Mouse (Mus musculus) monocyte, adult 2 months (primary cell): ENCODE data around the gene H2-K1.
"Not testable (repeated sequence)": the region's sequence is repeated elsewhere in the genome, so short reads cannot be mapped to it uniquely, and the experiment has no call there.

ENCODE experiments used
- DNase-seq, 2 experiments: peaks; one replicate each; pipeline ENCODE4 v3.0.0; 2022; ENCODE audit warnings: low spot score in 2 of 2, low read depth in 1 of 2

Gene H2-K1

DNA sequence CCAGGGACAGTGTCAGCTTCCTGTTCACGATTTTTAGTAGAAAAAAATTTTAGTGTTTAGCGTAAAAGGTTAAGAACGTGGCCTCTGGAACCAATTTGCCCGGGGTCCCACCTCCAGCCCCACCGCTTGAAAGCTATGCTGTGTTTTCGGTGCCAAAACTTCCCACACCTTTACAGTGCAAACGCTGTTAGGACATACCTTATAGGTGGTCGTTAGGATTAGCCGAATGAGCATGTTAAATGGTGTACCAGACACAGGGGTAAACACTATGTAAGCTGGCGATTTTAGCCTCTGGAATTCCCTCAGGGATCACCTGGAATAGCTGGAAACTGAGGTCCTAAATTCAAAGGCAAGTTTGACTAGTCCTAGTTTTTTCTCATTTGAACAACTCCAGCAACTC, 43.8 kb downstream of the H2-K1 start:
- DNase-seq: no peak

DNA sequence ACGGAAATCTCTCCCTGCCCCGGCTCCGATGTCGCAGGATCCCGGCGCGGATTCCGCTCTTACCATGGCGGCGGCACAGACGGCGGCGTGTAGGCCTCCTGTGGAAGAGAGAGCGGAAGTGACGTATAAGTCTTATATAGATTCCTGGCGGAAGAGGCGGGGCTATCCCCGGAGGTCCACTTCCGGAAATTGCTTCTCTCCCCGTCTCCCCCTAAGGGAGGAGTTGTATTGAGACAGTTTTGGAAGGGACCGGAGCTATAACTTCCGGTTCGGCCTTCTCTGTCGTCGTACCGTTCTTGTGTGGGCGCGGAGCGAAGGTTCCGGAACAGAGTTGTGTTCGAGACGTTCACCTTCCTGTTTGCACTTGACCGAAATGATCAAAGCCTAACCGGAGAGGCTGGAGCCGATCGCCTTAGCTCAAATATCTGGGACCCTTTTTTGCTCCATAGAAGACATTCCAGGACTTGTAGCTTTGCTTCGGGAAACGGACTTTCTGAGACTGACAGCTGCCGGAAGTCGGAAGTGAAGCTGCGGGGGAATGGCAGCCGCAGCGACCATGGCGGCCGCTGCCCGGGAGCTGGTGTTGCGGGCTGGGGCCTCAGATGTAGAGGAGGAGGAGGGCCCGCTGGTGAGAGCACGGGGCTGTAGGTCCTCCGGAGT, 44.5 kb downstream of the H2-K1 start, which contains the start of the genes Vps52 and Rps18:
Gene Vps52 (plus strand): TSS at position 258 of the 660 bp plus-strand sequence.
Gene Rps18 (minus strand): TSS at position 447 of the 660 bp plus-strand sequence.
- peak; percentile 93 to 95 for DNase-seq

GRCm38 (mm10) chr17:33954646-33955554, 45.2 kb downstream of the H2-K1 start:
- DNase-seq: no peak

DNA sequence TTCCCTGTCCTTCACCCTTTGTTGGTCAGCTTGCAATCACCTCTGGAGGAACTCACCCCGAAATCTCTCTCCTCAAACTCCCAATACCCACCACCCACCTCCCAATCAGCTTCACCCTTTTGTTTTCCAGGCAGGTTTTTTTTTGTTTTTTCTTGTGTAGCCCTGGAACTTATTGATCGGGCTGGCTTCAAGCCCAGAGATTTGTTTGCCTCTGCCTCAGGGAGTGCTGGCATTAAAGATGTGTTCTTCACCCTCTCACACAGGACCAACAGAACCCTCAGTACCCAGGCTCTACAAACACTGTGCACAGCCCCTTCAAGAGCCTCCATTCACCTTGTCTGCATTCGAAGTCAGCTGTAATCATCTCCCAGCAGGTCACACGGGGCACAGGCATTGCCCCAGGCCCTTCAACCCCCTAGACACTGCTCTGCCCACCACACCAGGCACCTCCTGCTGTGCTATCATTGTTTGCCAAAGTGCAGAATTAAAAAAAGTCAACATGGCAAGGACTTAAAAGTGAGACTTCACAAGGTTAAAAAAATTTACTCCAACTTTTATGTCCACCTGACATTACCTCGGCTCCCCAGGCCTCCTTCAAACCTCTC, 46.1 kb downstream of the H2-K1 start:
- no peak for DNase-seq

GRCm38 (mm10) chr17:33953310-33953709, 46.8 kb downstream of the H2-K1 start:
- DNase-seq: no peak

GRCm38 (mm10) chr17:33952879-33953278, 47.3 kb downstream of the H2-K1 start:
- no peak for DNase-seq

- DNase-seq: not testable (repeated sequence)
Measured at GRCm38 (mm10) chr17:33952015-33952414, 48.1 kb downstream of the H2-K1 start.

DNA sequence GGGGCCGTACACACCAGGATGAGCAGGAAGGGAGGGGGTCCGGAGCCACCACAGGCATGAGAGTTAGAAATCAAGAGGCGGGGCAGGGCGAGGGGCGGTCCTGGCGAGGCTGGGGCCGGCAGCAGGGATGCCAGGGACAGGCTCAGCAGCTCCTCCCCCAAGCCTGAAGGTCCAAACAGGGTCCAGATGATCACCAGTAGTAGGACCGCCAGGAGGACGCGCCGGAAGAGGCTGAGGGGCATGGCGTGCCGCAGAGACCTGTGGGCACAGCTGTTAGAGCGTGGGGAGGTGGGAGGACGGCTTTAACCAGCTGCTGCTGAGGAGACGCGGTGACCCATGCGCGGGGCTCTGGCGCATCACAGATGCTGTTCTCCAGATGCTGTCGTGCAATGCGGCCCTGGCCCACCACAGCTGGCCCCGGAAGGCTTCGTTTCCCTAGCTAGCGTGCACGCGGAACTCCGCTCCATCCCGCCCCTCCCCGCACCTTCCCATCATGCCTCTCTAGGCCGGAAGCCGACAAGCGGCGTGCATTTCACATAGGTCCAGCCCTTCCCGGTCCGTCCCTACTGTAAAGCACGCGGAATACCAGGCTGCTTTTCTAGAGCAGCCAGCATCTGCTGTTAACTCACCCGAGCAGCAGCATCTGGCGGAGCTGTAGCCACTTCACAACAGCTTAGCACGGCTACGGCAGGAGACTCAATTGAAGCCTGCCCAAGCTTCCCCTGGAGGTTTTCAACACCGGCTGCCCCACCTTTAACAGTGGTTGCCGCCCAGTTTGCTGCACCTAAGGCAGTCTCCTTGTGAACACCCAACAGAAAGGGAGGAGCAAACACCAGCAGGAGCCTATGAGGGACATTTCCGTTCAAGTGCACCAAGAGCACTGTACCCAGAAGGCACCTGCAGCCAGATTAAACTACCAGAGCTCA, 48.9 kb downstream of the H2-K1 start, which contains the start of gene B3galt4:
Gene B3galt4 (minus strand): TSS at position 468 of the 926 bp plus-strand sequence.
- peak in 1 of 2 experiments; percentile 33 for DNase-seq

DNA sequence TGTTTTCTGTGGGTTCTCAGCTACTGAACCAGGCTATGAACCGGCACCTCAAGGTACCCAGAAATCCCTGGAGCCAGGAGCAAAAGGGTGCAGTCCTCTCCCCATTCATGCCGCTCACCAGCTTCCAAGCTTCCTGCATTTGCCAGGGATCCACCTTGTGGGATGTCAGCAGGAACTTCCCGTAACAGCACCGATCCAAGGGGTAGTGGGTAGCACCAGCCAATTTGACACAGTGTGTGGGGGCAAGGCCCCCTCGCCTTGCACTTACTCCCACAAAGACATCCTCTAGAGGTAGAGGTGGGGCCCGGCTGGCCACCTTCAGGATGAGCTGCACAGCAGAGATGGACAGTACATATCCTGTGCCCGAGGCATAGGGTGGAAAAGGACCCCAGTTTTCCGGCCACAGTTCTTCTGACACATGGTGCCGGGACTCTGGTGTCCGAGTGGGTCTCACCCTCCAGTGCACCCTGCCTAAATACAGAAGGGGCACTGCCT, 50.0 kb downstream of the H2-K1 start:
- DNase-seq: no peak

DNA sequence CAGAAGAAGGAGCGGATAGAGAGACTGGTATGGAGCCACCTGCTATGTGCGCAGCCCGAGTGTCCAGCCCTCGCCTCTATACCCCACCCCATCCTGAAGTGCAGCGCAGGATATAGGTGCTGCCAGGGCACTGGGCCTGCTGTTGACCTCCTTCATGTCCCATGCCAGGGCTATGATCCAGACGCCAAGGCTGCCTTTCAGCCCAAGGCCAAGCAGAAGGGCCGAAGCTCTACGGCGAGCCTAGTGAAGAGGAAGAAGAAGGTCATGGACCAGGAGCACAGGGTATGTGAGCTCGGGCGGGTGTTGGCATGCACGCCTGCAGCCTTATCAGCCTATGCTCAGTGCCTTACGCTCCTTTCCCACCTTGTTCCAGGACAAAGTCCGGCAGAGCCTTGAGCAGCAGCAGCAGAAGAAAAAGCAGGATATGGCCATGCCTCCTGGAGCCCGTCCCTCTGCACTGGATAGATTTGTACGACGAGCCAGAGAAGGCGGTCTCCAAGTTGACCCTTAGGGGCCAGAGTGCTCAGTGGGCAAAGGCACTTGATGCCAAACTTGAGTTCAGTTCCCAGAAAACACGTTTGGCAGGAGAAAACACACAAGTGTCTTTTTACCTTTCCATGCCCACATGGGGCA, 51.1 kb downstream of the H2-K1 start:
- no peak for DNase-seq

DNA sequence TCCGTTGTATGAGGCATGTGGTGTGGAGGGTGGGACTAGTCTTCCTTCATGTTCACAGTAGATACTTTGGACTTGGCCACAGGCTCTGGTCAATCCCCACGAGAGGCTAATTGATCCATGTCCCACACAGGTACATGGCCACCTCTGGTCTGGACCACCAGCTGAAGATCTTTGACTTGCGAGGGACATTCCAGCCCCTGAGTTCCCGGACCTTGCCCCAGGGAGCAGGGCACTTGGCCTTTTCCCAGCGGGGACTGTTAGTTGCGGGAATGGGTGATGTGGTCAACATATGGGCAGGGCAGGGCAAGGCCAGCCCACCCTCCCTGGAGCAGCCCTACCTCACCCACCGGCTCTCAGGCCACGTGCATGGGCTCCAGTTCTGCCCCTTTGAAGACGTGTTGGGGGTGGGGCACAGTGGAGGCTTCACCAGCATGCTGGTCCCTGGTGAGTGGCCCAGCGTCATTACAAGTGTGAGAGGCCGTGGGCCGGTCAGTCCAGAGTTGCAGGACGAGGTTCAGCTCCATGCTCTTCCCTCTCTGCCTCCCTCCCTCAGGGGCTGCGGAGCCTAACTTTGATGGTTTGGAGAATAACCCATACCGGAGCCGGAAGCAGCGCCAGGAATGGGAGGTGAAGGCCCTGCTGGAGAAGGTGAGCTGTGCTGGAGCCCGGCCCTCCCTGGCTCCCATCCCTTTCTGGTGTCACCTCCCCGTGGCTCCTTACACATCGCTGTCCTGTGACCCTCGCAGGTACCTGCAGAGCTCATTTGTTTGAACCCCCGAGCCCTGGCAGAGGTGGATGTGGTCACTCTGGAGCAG, 51.9 kb downstream of the H2-K1 start:
- DNase-seq: no peak

GRCm38 (mm10) chr17:33947430-33948089, 52.6 kb downstream of the H2-K1 start:
- DNase-seq: no peak
